Mouse (Mus musculus) kidney, adult 2 months (tissue): ENCODE measurements around the gene Spock3. TPM values are rescaled to one million over a fixed set of nuclear protein-coding genes. Genes with fewer than 3 reads are reported as not detected.

Experiments
- DNase-seq: peaks from one replicate; pipeline ENCODE4 v3.0.0; 2021
- H3K27ac ChIP-seq: fragments of 200-500 bp; 2 replicates; pipeline ENCODE4 v1.5.1; 2012; ENCODE audit warnings: low read depth, low read length, control low read depth, inconsistent platforms; ENCODE audit not compliant: insufficient read depth
- H3K27me3 ChIP-seq: fragments of 200-500 bp; replicated peaks from 2 replicates; pipeline ENCODE4 v1.6.1; 2012; ENCODE audit warnings: mild to moderate bottlenecking, moderate library complexity, low read length, inconsistent platforms; ENCODE audit not compliant: control insufficient read depth, insufficient read depth
- H3K36me3 ChIP-seq: fragments of 200-500 bp; 2 replicates; pipeline ENCODE4 v1.6.1; 2012; ENCODE audit warnings: mild to moderate bottlenecking, moderate library complexity, low read length, inconsistent platforms; ENCODE audit not compliant: control insufficient read depth, insufficient read depth
- H3K4me1 ChIP-seq: fragments of 200-500 bp; 2 replicates; pipeline ENCODE4 v1.6.1; 2011; ENCODE audit warnings: low read length; ENCODE audit not compliant: control insufficient read depth, insufficient read depth
- H3K4me3 ChIP-seq: fragments of 200-500 bp; 2 replicates; pipeline ENCODE4 v1.5.1; 2011; ENCODE audit warnings: mild to moderate bottlenecking, low read depth, low read length, control low read depth; ENCODE audit not compliant: insufficient read depth
- CTCF ChIP-seq: fragments of 200-500 bp; conservative IDR thresholded peaks from 2 replicates; pipeline ENCODE4 v1.5.1; 2011; ENCODE audit warnings: low read depth, mild to moderate bottlenecking, control low read depth, low read length, moderate library complexity, mixed read lengths; ENCODE audit not compliant: insufficient read depth, insufficient read length
- POLR2A ChIP-seq: fragments of 200-500 bp; IDR thresholded peaks from one replicate; pipeline ENCODE4 v1.6.1; 2011; ENCODE audit warnings: low read depth, low read length, control low read depth
- WGBS: fragments of 180-500 bp; shearing (Covaris S2); methylation state at CpG from one replicate; pipeline ENCODE4 v1.1.7; 2018; 5-methylcytosine and 5-hydroxymethylcytosine counted together
- polyA plus RNA-seq: library from polyadenylated mRNA; depleted of rRNA; stranded (reverse); fragments of >200 nt; gene quantifications from 2 replicates; pipeline ENCODE4 v1.2.3, GENCODE M21; 2012; rRNA removed

Gene Spock3
- polyA plus RNA-seq: 0.38 and 0.48 TPM in 2 replicates

GRCm38 (mm10) chr8:62950709-62951108 is at the start of gene Spock3:
Spock3 (plus strand) TSS chr8:62951009.
- 30% methylated on average over 2 of the region's 2 CpGs for WGBS
- no peak within 1 kb of the TSS for H3K27ac ChIP-seq
- H3K4me1 ChIP-seq: no peaks in the 10 kb centered on the region
- H3K27me3 ChIP-seq: no peaks in the 10 kb centered on the region
- TF ChIP-seq POLR2A: no peak
- no peak for TF ChIP-seq CTCF
- peak within 1 kb of the TSS; percentile 5; the same call in 1 of the 2 replicates for H3K4me3 ChIP-seq
- no peaks in the 10 kb centered on the region for H3K36me3 ChIP-seq
- no peak for DNase-seq

GRCm38 (mm10) chr8:62951173-62952134 is 645 bp downstream of the Spock3 start:
- no peaks in the 10 kb centered on the region for H3K36me3 ChIP-seq
- no peaks in the 10 kb centered on the region for H3K4me1 ChIP-seq
- H3K27me3 ChIP-seq: no peaks in the 10 kb centered on the region
- no peak for TF ChIP-seq POLR2A
- no peak for TF ChIP-seq CTCF
- H3K27ac ChIP-seq: no peak overlapping the region
- 2% methylated on average over 50 of the region's 50 CpGs for WGBS
- H3K4me3 ChIP-seq: peak overlapping the region; percentile 5; the same call in 1 of the 2 replicates
- DNase-seq: no peak

GRCm38 (mm10) chr8:62952481-62952880 is 1.7 kb downstream of the Spock3 start:
- Histone ChIP-seq H3K4me1 (no peaks in the 10 kb centered on the region), H3K27ac (no peak overlapping the region), H3K36me3 (no peaks in the 10 kb centered on the region), H3K4me3 (no peak overlapping the region), H3K27me3 (no peaks in the 10 kb centered on the region)
- no peak for DNase-seq
- TF ChIP-seq POLR2A: no peak
- WGBS: 13% methylated on average over 3 of the region's 3 CpGs

GRCm38 (mm10) chr8:62962608-62963007 is 11.8 kb downstream of the Spock3 start:
- no peak for DNase-seq
- TF ChIP-seq CTCF: no peak
- no peak for TF ChIP-seq POLR2A

GRCm38 (mm10) chr8:62969802-62970372 is 19.1 kb downstream of the Spock3 start:
- no peaks in the 10 kb centered on the region for H3K27me3 ChIP-seq
- 76% methylated on average over 2 of the region's 2 CpGs for WGBS
- H3K4me1 ChIP-seq: no peaks in the 10 kb centered on the region
- TF ChIP-seq CTCF (no peak), POLR2A (no peak)
- no peak for DNase-seq
- no peaks in the 10 kb centered on the region for H3K36me3 ChIP-seq
- H3K4me3 ChIP-seq: no peak overlapping the region
- H3K27ac ChIP-seq: no peak overlapping the region

More at GRCm38 (mm10) chr8:62962608-62963007, 11.8 kb downstream of the Spock3 start:
- H3K4me3 ChIP-seq: no peak overlapping the region
- no peaks in the 10 kb centered on the region for H3K27me3 ChIP-seq
- no peaks in the 10 kb centered on the region for H3K4me1 ChIP-seq
- no peaks in the 10 kb centered on the region for H3K36me3 ChIP-seq
- H3K27ac ChIP-seq: no peak overlapping the region
- 88% methylated on average over 3 of the region's 3 CpGs for WGBS

- no peaks in the 10 kb centered on the region for H3K36me3 ChIP-seq
- DNase-seq: no peak
- no peak overlapping the region for H3K27ac ChIP-seq
- no peaks in the 10 kb centered on the region for H3K4me1 ChIP-seq
- WGBS: 81% methylated on average over 3 of the region's 3 CpGs
- TF ChIP-seq CTCF: no peak
- TF ChIP-seq POLR2A: no peak
- H3K4me3 ChIP-seq: no peak overlapping the region
- no peaks in the 10 kb centered on the region for H3K27me3 ChIP-seq
Measured at GRCm38 (mm10) chr8:63088984-63089383, 138.2 kb downstream of the Spock3 start.

GRCm38 (mm10) chr8:63098200-63098599 is 147.4 kb downstream of the Spock3 start:
- Histone ChIP-seq H3K27ac (no peak overlapping the region), H3K4me3 (no peak overlapping the region), H3K36me3 (no peaks in the 10 kb centered on the region), H3K27me3 (no peaks in the 10 kb centered on the region), H3K4me1 (no peaks in the 10 kb centered on the region)
- DNase-seq: no peak
- 82% methylated on average over 2 of the region's 2 CpGs for WGBS
- TF ChIP-seq CTCF: no peak
- TF ChIP-seq POLR2A: no peak
